Mouse (Mus musculus) liver, adult 10 weeks (tissue): Measurements from ENCODE around the gene Gabra1. TPM values are rescaled to one million over a fixed set of nuclear protein-coding genes. Genes with fewer than 3 reads are reported as not detected.

Experiments used
- polyA plus RNA-seq: library from polyadenylated mRNA; stranded (reverse); fragments of 350-450 nt; fragmentation: Illumina TruSeq; extraction: RNeasy Lipid Tissue Mini Kit (QIAGEN cat#74804); gene quantifications from one replicate; pipeline ENCODE4 v1.2.3, GENCODE M21; 2014; ENCODE audit warnings: low read depth, low replicate concordance

The Gabra1 gene
- not detected for polyA plus RNA-seq

DNA sequence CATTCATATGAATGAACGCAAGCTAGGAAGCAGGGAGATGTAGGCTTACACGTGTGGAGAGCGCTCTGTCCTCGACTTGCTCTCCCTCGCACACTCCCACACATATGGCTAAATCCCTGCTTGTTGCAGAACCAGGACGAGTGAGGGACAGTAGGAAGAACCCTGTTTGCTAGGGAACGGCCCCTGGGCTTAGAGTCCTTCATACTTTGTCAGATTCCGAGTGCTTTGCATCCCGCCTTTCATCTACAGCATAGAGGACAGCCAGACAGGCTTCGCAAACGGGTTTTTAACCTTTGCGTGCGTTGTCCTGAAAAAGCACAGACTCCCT is at the start of gene Gabra1:
Gene Gabra1, minus strand, starts transcription at position 106 of the 328 bp plus-strand sequence.

Other genes with a start within 250 kb of the Gabra1 start
- gene Gabrg2, start 182.1 kb downstream of the Gabra1 start, polyA plus RNA-seq = not detected
- gene Gabra6, start 138.1 kb upstream of the Gabra1 start, polyA plus RNA-seq = not detected
- gene Gabrb2, start 236.8 kb upstream of the Gabra1 start, polyA plus RNA-seq = not detected